Mouse (Mus musculus): ENCODE measurements around the gene Tmem116. TPM values are rescaled to one million over a fixed set of nuclear protein-coding genes. Genes with fewer than 3 reads are reported as not detected.
"Not testable (repeated sequence)": the region's sequence is repeated elsewhere in the genome, so short reads cannot be mapped to it uniquely, and the experiment has no call there.

Tmem116 gene
- polyA plus RNA-seq, 1 experiment from 2014 or later, result 1.3 TPM

DNA sequence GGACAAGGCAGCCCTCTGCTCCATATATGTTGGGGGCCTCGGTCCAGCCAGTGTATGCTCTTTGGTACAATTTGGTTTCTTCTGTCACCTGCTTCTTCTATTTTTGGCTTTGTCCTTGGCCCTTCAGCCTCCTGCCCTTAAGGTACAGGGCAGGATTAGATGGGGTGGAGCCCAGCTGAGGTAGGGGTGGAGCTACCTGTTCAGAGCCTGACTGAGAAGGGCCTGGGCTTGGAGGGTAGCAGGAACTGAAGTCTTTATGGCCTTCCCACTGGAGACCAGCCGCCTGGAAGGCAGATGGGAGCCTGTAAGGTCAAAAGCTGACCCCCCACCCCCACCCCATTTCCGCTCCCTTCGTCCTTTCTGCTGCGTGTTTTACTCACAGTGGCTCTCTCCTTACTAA, 11.3 kb downstream of the Tmem116 start:
- Histone ChIP-seq H3K4me3 (no peak overlapping the region), H3K9ac (no peak overlapping the region), H3K4me2 (no peak overlapping the region), H3K27ac (no peak overlapping the region), H3K36me3 (no peaks in the 10 kb centered on the region), H3K27me3 (no peaks in the 10 kb centered on the region), H3K4me1 (no peaks in the 10 kb centered on the region), H3K9me3 (0 out of 2 replicates have a peak, but pooled peaks cover 2% of the 10 kb centered on the region)
- no peak for ATAC-seq (ENCODE audit: insufficient number of reproducible peaks, insufficient read depth, low FRiP score, low TSS enrichment, low read depth)
- WGBS, result 42% methylated on average over 5 of the region's 5 CpGs

DNA sequence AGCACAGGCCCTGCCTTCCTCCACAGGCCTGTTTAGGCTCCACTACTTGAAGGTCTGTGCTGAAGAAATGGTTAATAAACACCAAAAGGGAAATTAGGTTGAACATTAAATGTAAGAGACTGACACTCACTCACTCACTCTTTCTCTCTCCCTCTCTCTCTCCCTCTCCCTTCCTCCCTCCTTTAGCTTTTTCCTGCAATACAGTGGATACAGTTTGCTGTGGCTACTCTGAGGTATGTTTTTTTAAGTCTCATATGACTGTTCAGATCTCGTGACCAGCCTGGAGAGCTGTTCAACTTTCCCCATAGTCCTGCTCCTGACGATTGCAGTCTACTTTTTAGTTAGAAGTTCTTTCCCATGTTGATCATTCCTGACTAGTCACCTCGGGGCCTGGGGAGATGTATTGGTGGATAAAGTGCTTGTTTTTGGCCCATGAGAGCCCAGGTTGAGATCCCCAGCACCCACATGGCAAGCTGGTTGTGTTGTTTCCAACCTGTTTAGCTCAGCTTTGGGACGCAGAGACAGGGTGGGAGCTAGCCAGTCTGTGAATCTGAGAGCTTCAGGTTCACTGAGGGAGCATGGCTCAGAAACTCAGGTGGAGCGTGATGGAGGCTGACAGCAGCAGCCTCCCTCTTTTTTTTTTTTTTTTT, 12.0 kb downstream of the Tmem116 start:
- no peak overlapping the region for H3K27ac ChIP-seq
- no peaks in the 10 kb centered on the region for H3K36me3 ChIP-seq
- no peak overlapping the region for H3K4me2 ChIP-seq
- H3K9me3 ChIP-seq, result 0 out of 2 replicates have a peak, but pooled peaks cover 2% of the 10 kb centered on the region
- no peak overlapping the region for H3K4me3 ChIP-seq
- 60% methylated on average over 5 of the region's 5 CpGs for WGBS
- H3K27me3 ChIP-seq, result no peaks in the 10 kb centered on the region
- ATAC-seq (ENCODE audit: insufficient number of reproducible peaks, insufficient read depth, low FRiP score, low TSS enrichment, low read depth), result no peak
- H3K9ac ChIP-seq, result no peak overlapping the region; the same call in 1 of the 2 replicates
- H3K4me1 ChIP-seq, result no peaks in the 10 kb centered on the region

DNA sequence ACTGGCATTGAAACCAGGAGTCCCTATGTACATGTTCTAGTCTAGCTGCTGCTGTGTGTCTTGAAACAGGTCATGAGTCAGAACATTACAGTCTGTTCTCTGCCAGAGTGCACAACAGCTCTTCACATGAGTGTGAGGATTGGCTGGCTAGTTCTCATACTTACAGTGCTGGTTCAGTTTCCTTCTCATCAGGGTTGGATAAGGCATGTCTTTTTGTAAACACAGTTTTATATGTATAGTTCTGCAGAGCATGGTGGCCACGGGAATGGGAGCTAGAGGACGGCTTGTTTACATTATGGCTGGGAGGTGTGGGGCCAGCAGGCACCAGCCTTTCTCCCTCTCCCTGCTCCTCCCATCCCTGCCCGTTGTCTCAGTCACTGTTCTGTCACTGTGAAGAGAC, 17.9 kb downstream of the Tmem116 start:
- H3K4me1 ChIP-seq, result no peaks in the 10 kb centered on the region
- no peaks in the 10 kb centered on the region for H3K9me3 ChIP-seq
- WGBS, result 59% methylated on average over 3 of the region's 3 CpGs
- no peak overlapping the region for H3K4me3 ChIP-seq
- H3K4me2 ChIP-seq, result no peak overlapping the region
- no peaks in the 10 kb centered on the region for H3K27me3 ChIP-seq
- ATAC-seq (ENCODE audit: insufficient number of reproducible peaks, insufficient read depth, low FRiP score, low TSS enrichment, low read depth), result no peak
- no peak overlapping the region for H3K9ac ChIP-seq
- no peaks in the 10 kb centered on the region for H3K36me3 ChIP-seq
- no peak overlapping the region for H3K27ac ChIP-seq

DNA sequence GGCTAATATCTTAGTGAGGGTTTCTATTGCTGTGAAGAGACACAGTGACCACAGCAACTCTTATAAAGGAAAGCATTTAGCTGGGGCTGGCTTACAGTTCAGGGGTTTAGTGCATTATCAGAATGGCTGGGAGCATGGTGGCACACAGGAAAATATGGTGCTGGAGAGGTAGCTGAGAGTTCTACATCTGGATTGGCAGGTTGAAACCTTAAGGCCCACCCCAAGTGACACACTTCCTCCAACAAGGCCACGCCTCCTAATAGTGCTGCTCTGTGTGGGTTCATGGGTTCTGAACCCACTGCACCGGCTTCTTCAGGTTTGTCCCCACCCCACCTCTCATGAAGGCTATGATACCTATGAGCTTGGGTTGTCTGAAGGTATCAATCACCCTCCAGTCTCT, 20.7 kb downstream of the Tmem116 start:
- Histone ChIP-seq H3K36me3 (no peaks in the 10 kb centered on the region), H3K4me1 (no peaks in the 10 kb centered on the region), H3K9me3 (no peaks in the 10 kb centered on the region)

DNA sequence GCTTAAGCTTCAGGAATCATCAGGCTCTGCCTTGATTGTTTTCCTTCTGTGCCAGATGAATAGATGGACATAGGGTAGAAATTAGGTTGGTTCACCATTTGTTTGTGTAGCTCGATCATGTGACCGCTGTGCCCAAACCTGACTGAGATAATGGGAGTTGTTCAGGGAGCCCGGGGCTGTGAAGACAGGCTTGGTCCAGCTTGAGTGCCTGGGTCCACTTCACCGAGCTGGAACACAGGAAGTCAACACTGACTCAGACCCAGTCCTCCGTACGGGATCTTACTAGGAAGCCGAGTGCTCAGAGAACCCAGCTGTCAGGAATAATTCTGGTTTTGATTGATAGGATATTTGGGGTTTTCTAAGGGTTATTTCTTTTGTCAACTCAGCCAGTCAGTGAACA, 22.9 kb downstream of the Tmem116 start:
- Histone ChIP-seq H3K27me3 (no peaks in the 10 kb centered on the region), H3K9ac (no peak overlapping the region), H3K4me3 (no peak overlapping the region), H3K4me1 (no peaks in the 10 kb centered on the region), H3K36me3 (no peaks in the 10 kb centered on the region), H3K4me2 (no peak overlapping the region), H3K9me3 (no peaks in the 10 kb centered on the region), H3K27ac (no peak overlapping the region)
- ATAC-seq (ENCODE audit: insufficient number of reproducible peaks, insufficient read depth, low FRiP score, low TSS enrichment, low read depth), result no peak
- 70% methylated on average over 7 of the region's 7 CpGs for WGBS

More for the DNA sequence above, 20.7 kb downstream of the Tmem116 start:
- 80% methylated on average over 2 of the region's 2 CpGs for WGBS
- Histone ChIP-seq H3K9ac (no peak overlapping the region), H3K4me2 (no peak overlapping the region), H3K27me3 (no peaks in the 10 kb centered on the region), H3K4me3 (no peak overlapping the region), H3K27ac (no peak overlapping the region)
- ATAC-seq (ENCODE audit: insufficient number of reproducible peaks, insufficient read depth, low FRiP score, low TSS enrichment, low read depth), result no peak

DNA sequence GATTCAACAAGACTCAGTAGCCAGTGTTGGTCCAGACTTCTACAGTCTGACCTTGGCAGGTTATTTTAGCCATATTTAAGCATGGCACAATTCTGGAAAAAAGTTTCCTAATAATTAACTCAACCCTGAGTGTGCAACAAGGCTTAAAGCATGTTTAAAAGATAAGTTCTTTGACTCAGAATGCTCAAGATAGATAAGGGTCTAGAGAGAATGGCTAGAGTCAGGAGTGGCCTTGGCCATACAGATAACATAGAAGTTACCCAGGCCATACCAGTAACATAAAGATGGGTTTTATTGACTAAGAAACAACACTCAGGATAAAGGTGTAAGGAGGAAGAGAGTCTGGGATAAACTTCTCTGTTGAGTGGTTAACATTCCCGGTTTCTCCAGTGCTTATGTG, 24.3 kb downstream of the Tmem116 start:
- no peak for ATAC-seq (ENCODE audit: insufficient number of reproducible peaks, insufficient read depth, low FRiP score, low TSS enrichment, low read depth)
- no peaks in the 10 kb centered on the region for H3K4me1 ChIP-seq
- H3K27me3 ChIP-seq, result no peaks in the 10 kb centered on the region
- H3K9me3 ChIP-seq, result no peaks in the 10 kb centered on the region
- no peak overlapping the region for H3K27ac ChIP-seq
- H3K9ac ChIP-seq, result no peak overlapping the region
- no peak overlapping the region for H3K4me2 ChIP-seq
- H3K36me3 ChIP-seq, result no peaks in the 10 kb centered on the region
- H3K4me3 ChIP-seq, result no peak overlapping the region
- 76% methylated on average over 1 of the region's 1 CpGs for WGBS

DNA sequence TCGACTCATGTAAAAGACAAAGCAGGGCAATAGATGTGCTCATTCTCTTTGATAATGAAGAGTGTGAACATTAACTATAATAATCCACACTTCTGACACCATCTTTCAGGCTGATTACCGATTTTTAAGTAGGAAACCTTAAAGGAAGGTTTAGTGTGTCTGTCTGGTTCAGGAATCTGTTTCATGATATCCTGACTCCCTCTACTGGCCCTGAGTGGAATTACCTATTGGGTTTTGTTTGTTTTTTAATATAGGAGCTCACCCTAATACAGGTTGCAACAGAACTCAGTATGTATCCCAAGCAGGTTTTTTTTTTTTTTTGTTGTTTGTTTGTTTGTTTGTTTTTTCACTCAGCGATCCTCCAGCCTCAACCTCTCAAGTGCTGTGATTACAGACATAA, 26.0 kb downstream of the Tmem116 start:
- Histone ChIP-seq H3K4me3 (no peak overlapping the region), H3K4me1 (no peaks in the 10 kb centered on the region), H3K9ac (no peak overlapping the region), H3K9me3 (no peaks in the 10 kb centered on the region), H3K36me3 (no peaks in the 10 kb centered on the region), H3K27me3 (no peaks in the 10 kb centered on the region), H3K27ac (no peak overlapping the region), H3K4me2 (no peak overlapping the region)
- ATAC-seq (ENCODE audit: insufficient number of reproducible peaks, insufficient read depth, low FRiP score, low TSS enrichment, low read depth), result no peak
- WGBS, result 33% methylated on average over 3 of the region's 3 CpGs

DNA sequence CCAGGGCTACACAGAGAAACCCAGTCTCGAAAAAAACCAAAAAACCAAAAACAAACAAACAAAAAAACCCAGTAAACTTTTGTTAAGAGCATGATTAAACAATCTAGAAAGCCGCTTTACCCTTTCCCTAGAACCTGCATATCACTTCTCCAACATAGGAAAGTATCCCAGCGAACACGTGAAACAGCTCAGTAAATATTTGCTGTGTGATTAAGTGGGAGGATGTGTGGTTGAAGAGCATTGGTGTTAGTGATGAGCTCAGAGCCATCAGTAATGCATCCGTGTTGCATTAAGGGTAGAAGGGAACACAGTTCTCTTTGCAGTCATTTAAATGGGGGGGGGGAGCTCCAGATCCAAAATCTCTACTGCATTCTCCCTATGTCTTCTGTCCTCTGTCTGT, 33.1 kb downstream of the Tmem116 start:
- Histone ChIP-seq H3K36me3 (no peaks in the 10 kb centered on the region), H3K4me2 (no peak overlapping the region), H3K27me3 (no peaks in the 10 kb centered on the region), H3K4me1 (no peaks in the 10 kb centered on the region), H3K4me3 (no peak overlapping the region), H3K9ac (no peak overlapping the region), H3K9me3 (no peaks in the 10 kb centered on the region), H3K27ac (no peak overlapping the region)
- no peak for ATAC-seq (ENCODE audit: insufficient number of reproducible peaks, insufficient read depth, low FRiP score, low TSS enrichment, low read depth)
- 78% methylated on average over 5 of the region's 5 CpGs for WGBS

DNA sequence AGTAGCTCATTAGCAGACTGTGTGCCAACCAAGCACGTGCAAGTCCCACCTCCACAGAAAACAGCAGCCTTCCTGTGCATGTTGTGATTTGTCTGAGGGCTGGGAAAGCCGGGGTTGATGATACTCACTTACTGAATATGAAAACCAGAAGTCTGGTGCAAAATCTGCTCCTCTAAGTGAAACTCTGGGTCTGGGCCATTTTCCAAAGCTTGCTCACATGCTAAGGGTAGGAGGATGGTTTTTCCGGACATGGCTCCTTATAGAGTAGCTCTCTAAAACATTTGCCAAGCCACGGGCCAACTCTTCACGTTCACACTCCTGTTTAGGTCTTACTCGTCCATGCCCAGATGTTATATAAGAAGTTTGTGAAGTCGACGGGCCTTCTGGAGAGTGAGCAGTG, 41.6 kb downstream of the Tmem116 start:
- no peak overlapping the region for H3K4me2 ChIP-seq
- H3K4me1 ChIP-seq, result peaks cover 3% of the 10 kb centered on the region; the same call in 1 of the 2 replicates
- H3K36me3 ChIP-seq, result no peaks in the 10 kb centered on the region
- H3K9me3 ChIP-seq, result no peaks in the 10 kb centered on the region
- no peaks in the 10 kb centered on the region for H3K27me3 ChIP-seq
- H3K4me3 ChIP-seq, result no peak overlapping the region
- no peak for ATAC-seq (ENCODE audit: insufficient number of reproducible peaks, insufficient read depth, low FRiP score, low TSS enrichment, low read depth)
- 53% methylated on average over 8 of the region's 8 CpGs for WGBS
- H3K9ac ChIP-seq, result no peak overlapping the region
- H3K27ac ChIP-seq, result no peak overlapping the region

DNA sequence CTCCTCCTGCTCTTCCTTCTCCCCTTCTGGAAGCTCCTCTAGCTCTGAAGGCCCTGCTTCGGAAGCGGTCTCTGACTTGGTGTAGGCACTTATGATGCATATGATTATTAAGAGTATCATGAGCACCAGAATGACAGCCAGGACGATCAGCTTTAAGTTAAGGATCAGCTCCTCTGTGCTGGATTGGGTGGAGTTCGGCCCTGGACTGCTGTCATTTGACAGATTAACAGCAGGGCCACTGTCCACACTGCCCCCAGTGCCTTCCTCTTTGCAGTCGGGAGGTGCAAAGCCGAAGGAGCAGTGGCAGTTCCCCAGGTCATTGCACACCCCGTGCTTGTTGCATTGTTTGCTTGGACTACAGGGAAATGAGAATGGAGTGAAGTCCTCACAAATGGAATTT, 49.0 kb downstream of the Tmem116 start:
- no peak for ATAC-seq (ENCODE audit: insufficient number of reproducible peaks, insufficient read depth, low FRiP score, low TSS enrichment, low read depth)
- Histone ChIP-seq H3K4me3 (no peak overlapping the region), H3K4me1 (no peaks in the 10 kb centered on the region), H3K27ac (no peak overlapping the region), H3K36me3 (no peaks in the 10 kb centered on the region), H3K9me3 (no peaks in the 10 kb centered on the region), H3K9ac (no peak overlapping the region), H3K4me2 (no peak overlapping the region), H3K27me3 (no peaks in the 10 kb centered on the region)
- 75% methylated on average over 7 of the region's 7 CpGs for WGBS

DNA sequence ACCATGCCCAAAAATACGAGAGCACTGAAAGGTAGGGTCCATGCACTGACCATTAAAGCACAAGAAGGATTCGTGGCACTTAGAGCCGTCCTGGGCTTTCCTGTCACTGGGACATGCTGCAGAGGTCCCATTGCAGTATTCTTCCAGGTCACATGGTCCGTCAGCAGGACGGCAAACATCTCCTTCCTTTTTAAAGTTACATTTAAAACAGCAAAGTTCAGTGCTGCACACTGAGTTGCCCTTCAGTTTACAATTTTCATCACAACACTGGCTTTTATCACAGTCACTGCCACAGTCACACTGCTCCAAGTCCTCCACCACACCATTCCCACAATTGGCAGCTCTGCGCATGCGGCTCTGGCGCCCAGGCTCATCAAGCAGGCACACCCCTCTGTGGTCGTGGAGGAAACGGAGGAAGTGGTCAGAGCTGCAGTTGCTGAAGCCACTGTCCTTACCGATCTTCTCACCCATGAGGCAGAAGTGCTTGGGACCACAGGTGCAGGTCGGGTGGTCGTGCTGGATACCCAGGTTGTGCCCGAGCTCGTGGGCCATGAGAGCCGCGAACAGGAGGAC, 49.8 kb downstream of the Tmem116 start:
- H3K4me1 ChIP-seq; ATAC-seq (ENCODE audit: insufficient number of reproducible peaks, insufficient read depth, low FRiP score, low TSS enrichment, low read depth); H3K27me3 ChIP-seq; H3K36me3 ChIP-seq; H3K9me3 ChIP-seq; H3K4me2 ChIP-seq; H3K4me3 ChIP-seq; H3K27ac ChIP-seq; H3K9ac ChIP-seq: not testable (repeated sequence)
- 76% methylated on average over 11 of the region's 17 CpGs for WGBS

DNA sequence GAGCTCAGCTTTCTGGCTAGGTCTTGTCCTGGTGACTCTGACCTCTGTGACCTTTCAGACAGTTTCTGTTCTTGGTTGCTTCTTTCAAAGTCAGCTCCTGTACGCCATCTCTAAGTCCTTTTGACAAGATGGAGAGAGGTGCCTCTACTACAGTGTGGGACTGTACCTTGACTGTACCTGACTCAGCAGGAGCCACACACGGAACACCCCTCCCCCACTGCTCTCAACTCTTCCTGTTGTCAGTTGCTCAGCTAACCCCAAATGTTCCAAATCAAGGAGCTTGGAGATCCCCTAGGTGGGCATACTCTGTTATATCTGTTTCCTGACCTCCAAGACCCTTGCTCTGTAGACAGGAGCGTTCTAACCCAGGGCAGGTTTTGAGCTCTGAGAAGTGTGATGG, 51.5 kb downstream of the Tmem116 start, which contains the start of gene Adam1b:
Gene Adam1b, minus strand, starts transcription at position 205 of the 400 bp plus-strand sequence.
- H3K4me3 ChIP-seq, result no peak within 1 kb of the TSS
- no peak within 1 kb of the TSS for H3K9ac ChIP-seq

More for the DNA sequence above, 51.5 kb downstream of the Tmem116 start, which contains the start of gene Adam1b:
- ATAC-seq (ENCODE audit: insufficient number of reproducible peaks, insufficient read depth, low FRiP score, low TSS enrichment, low read depth), result no peak
- Histone ChIP-seq H3K4me1 (no peaks in the 10 kb centered on the region), H3K36me3 (no peaks in the 10 kb centered on the region), H3K27me3 (no peaks in the 10 kb centered on the region), H3K27ac (no peak within 1 kb of the TSS), H3K9me3 (no peaks in the 10 kb centered on the region), H3K4me2 (no peak within 1 kb of the TSS)
- WGBS, result 76% methylated on average over 3 of the region's 3 CpGs
